Mouse (Mus musculus): ENCODE results near the gene Ubqln4.

GRCm38 (mm10) chr3:88536103-88536930 lies 17.2 kb upstream of the Ubqln4 start:
- TF ChIP-seq CTCF (IDR thresholded peaks at IDR 0.05; ENCODE audit: borderline replicate concordance, extremely low read depth, insufficient read depth, insufficient read length) (no peak), POLR2A (IDR thresholded peaks at IDR 0.05; ENCODE audit: borderline replicate concordance, extremely low read depth, insufficient read depth, insufficient read length, poor library complexity, severe bottlenecking) (no peak)

Measured in brain, embryonic 14.5 days (tissue).